Mouse (Mus musculus): Measurements from ENCODE around the gene Gnaq. TPM values are rescaled to one million over a fixed set of nuclear protein-coding genes. Genes with fewer than 3 reads are reported as not detected.

Gene Gnaq
- total RNA-seq, 1 experiment, result 17.8 TPM

GRCm38 (mm10) chr19:16372752-16373486, 240.3 kb downstream of the Gnaq start:
- in situ Hi-C loops (cut with MboI; ENCODE audit: low sequenced_read_pairs in 2 of 2, unreplicated experiment in 2 of 2), result no loop called here
- H3K27ac ChIP-seq (ENCODE audit: insufficient read depth, low read depth, low read length, poor library complexity, severe bottlenecking), result no peak overlapping the region
- H3K4me3 ChIP-seq (ENCODE audit: insufficient read depth in 1 of 2, low read depth in 1 of 2, low read length in 2 of 2, poor library complexity in 1 of 2, severe bottlenecking in 1 of 2), result no peak overlapping the region
- no peaks in the 10 kb centered on the region; the same call in 1 of the 2 replicates for H3K36me3 ChIP-seq (ENCODE audit: control insufficient read depth, insufficient read depth, low read length, poor library complexity, severe bottlenecking)
- no peaks in the 10 kb centered on the region; the same call in 1 of the 2 replicates for H3K9me3 ChIP-seq (ENCODE audit: control insufficient read depth, insufficient read depth, low read depth, low read length)
- H3K9ac ChIP-seq (ENCODE audit: insufficient read depth, low read depth, low read length, poor library complexity, severe bottlenecking), result no peak overlapping the region
- TF ChIP-seq HCFC1 (IDR thresholded peaks at IDR 0.05; ENCODE audit: borderline replicate concordance, insufficient read depth, low read length) (no peak), CHD2 (IDR thresholded peaks at IDR 0.05; ENCODE audit: low read depth, low read length) (no peak), ZNF384 (IDR thresholded peaks at IDR 0.05; ENCODE audit: low read depth, low read length) (no peak), ZC3H11A (IDR thresholded peaks at IDR 0.05; ENCODE audit: borderline replicate concordance, low read depth, low read length) (no peak), MAFK (IDR thresholded peaks at IDR 0.05; ENCODE audit: insufficient read depth, low read depth, low read length) (no peak)
- DNase-seq (ENCODE audit: low read depth, low spot score), result no peak
- H3K4me1 ChIP-seq (ENCODE audit: control insufficient read depth in 2 of 2, insufficient read depth in 2 of 2, low read length in 2 of 2, poor library complexity in 1 of 2), result no peaks in the 10 kb centered on the region

GRCm38 (mm10) chr19:16375881-16376280, 243.2 kb downstream of the Gnaq start:
- Histone ChIP-seq H3K4me1 (ENCODE audit: control insufficient read depth in 2 of 2, insufficient read depth in 2 of 2, low read length in 2 of 2, poor library complexity in 1 of 2) (no peaks in the 10 kb centered on the region), H3K4me3 (ENCODE audit: insufficient read depth in 1 of 2, low read depth in 1 of 2, low read length in 2 of 2, poor library complexity in 1 of 2, severe bottlenecking in 1 of 2) (no peak overlapping the region)
- in situ Hi-C loops (cut with MboI; ENCODE audit: low sequenced_read_pairs in 2 of 2, unreplicated experiment in 2 of 2), result no loop called here

GRCm38 (mm10) chr19:16378565-16378964, 245.9 kb downstream of the Gnaq start:
- H3K4me1 ChIP-seq (ENCODE audit: control insufficient read depth in 2 of 2, insufficient read depth in 2 of 2, low read length in 2 of 2, poor library complexity in 1 of 2), result no peaks in the 10 kb centered on the region
- H3K36me3 ChIP-seq (ENCODE audit: control insufficient read depth, insufficient read depth, low read length, poor library complexity, severe bottlenecking), result peaks cover 6% of the 10 kb centered on the region; the same call in 1 of the 2 replicates
- TF ChIP-seq ZC3H11A (IDR thresholded peaks at IDR 0.05; ENCODE audit: borderline replicate concordance, low read depth, low read length), result no peak
- no peak for TF ChIP-seq HCFC1 (IDR thresholded peaks at IDR 0.05; ENCODE audit: borderline replicate concordance, insufficient read depth, low read length)
- TF ChIP-seq ZNF384 (IDR thresholded peaks at IDR 0.05; ENCODE audit: low read depth, low read length), result no peak
- TF ChIP-seq CHD2 (IDR thresholded peaks at IDR 0.05; ENCODE audit: low read depth, low read length), result no peak
- TF ChIP-seq MAFK (IDR thresholded peaks at IDR 0.05; ENCODE audit: insufficient read depth, low read depth, low read length), result no peak
- H3K9ac ChIP-seq (ENCODE audit: insufficient read depth, low read depth, low read length, poor library complexity, severe bottlenecking), result no peak overlapping the region
- in situ Hi-C loops (cut with MboI; ENCODE audit: low sequenced_read_pairs in 2 of 2, unreplicated experiment in 2 of 2), result no loop called here
- H3K27ac ChIP-seq (ENCODE audit: insufficient read depth, low read depth, low read length, poor library complexity, severe bottlenecking), result no peak overlapping the region
- no peak overlapping the region for H3K4me3 ChIP-seq (ENCODE audit: insufficient read depth in 1 of 2, low read depth in 1 of 2, low read length in 2 of 2, poor library complexity in 1 of 2, severe bottlenecking in 1 of 2)
- DNase-seq (ENCODE audit: low read depth, low spot score), result no peak
- no peaks in the 10 kb centered on the region; the same call in 1 of the 2 replicates for H3K9me3 ChIP-seq (ENCODE audit: control insufficient read depth, insufficient read depth, low read depth, low read length)

More at GRCm38 (mm10) chr19:16375881-16376280, 243.2 kb downstream of the Gnaq start:
- no peak overlapping the region for H3K27ac ChIP-seq (ENCODE audit: insufficient read depth, low read depth, low read length, poor library complexity, severe bottlenecking)
- H3K9me3 ChIP-seq (ENCODE audit: control insufficient read depth, insufficient read depth, low read depth, low read length), result no peaks in the 10 kb centered on the region; the same call in 1 of the 2 replicates
- no peak overlapping the region for H3K9ac ChIP-seq (ENCODE audit: insufficient read depth, low read depth, low read length, poor library complexity, severe bottlenecking)
- DNase-seq (ENCODE audit: low read depth, low spot score), result no peak
- TF ChIP-seq CHD2 (IDR thresholded peaks at IDR 0.05; ENCODE audit: low read depth, low read length), result no peak
- no peak for TF ChIP-seq HCFC1 (IDR thresholded peaks at IDR 0.05; ENCODE audit: borderline replicate concordance, insufficient read depth, low read length)
- TF ChIP-seq ZC3H11A (IDR thresholded peaks at IDR 0.05; ENCODE audit: borderline replicate concordance, low read depth, low read length), result no peak
- TF ChIP-seq ZNF384 (IDR thresholded peaks at IDR 0.05; ENCODE audit: low read depth, low read length), result no peak
- TF ChIP-seq MAFK (IDR thresholded peaks at IDR 0.05; ENCODE audit: insufficient read depth, low read depth, low read length), result no peak
- peaks cover 4% of the 10 kb centered on the region; the same call in 1 of the 2 replicates for H3K36me3 ChIP-seq (ENCODE audit: control insufficient read depth, insufficient read depth, low read length, poor library complexity, severe bottlenecking)

- Histone ChIP-seq H3K9ac (ENCODE audit: insufficient read depth, low read depth, low read length, poor library complexity, severe bottlenecking) (no peak overlapping the region), H3K36me3 (ENCODE audit: control insufficient read depth, insufficient read depth, low read length, poor library complexity, severe bottlenecking) (peaks cover 6% of the 10 kb centered on the region; the same call in 1 of the 2 replicates), H3K27ac (ENCODE audit: insufficient read depth, low read depth, low read length, poor library complexity, severe bottlenecking) (no peak overlapping the region), H3K4me3 (ENCODE audit: insufficient read depth in 1 of 2, low read depth in 1 of 2, low read length in 2 of 2, poor library complexity in 1 of 2, severe bottlenecking in 1 of 2) (no peak overlapping the region), H3K4me1 (ENCODE audit: control insufficient read depth in 2 of 2, insufficient read depth in 2 of 2, low read length in 2 of 2, poor library complexity in 1 of 2) (no peaks in the 10 kb centered on the region), H3K9me3 (ENCODE audit: control insufficient read depth, insufficient read depth, low read depth, low read length) (no peaks in the 10 kb centered on the region)
- no peak for DNase-seq (ENCODE audit: low read depth, low spot score)
- TF ChIP-seq CHD2 (IDR thresholded peaks at IDR 0.05; ENCODE audit: low read depth, low read length), result no peak
- no peak for TF ChIP-seq MAFK (IDR thresholded peaks at IDR 0.05; ENCODE audit: insufficient read depth, low read depth, low read length)
- no peak for TF ChIP-seq HCFC1 (IDR thresholded peaks at IDR 0.05; ENCODE audit: borderline replicate concordance, insufficient read depth, low read length)
- TF ChIP-seq ZC3H11A (IDR thresholded peaks at IDR 0.05; ENCODE audit: borderline replicate concordance, low read depth, low read length), result no peak
- no peak for TF ChIP-seq ZNF384 (IDR thresholded peaks at IDR 0.05; ENCODE audit: low read depth, low read length)
- in situ Hi-C loops (cut with MboI; ENCODE audit: low sequenced_read_pairs in 2 of 2, unreplicated experiment in 2 of 2), result no loop called here
Measured at GRCm38 (mm10) chr19:16379687-16380086, 247.1 kb downstream of the Gnaq start.

All from ES-E14 (cell line).